Comparison of ENCODE assay signal across 13 mouse cellular contexts in the genomic region with DNA sequence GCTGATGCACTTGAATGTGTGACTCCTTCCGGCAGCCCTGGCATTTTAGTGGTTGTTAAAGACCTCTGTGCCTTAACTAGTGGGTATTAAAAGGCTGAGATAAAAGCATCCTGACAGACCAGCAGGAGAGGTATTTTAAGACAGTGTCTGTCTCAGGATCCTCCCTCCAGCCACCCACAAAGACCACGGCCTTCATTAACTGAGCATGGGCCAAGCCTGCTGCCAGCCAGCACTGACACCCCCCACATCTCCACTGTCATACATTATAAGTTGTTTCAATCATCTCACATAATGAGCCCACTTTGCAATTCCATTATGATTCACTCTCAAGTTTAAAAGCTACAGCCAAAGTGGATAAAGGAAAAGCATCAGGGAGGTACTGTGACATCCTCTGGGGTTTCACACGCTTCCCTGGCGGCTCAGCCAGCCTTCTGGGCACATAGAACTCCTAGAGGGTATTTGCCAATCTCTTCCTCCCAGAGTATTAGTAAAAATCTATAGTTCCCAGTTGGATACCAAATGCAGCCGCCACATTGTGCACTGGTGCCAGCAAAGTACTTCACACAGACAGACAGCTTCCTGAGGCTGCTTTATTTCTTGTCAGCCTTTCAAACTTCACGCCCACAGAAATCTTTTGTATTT.
A peak's percentile ranks its signal among the peaks of the same experiment; 100 is the strongest.
DNase-seq lines count a peak whose midpoint lies in the region; ATAC-seq lines count a peak whose summit lies in the region.
"Had no signal": no experiment of that assay in that cellular context is flagged by ENCODE, and none has a peak within 500 bp of the region (broad histone marks: within the 10 kb centered on the region; RNA-seq: fewer than 3 reads in every experiment).

No protein-coding gene starts in this region.

- no peak for DNase-seq in frontal cortex, postnatal 36 days (ENCODE audit: low spot score in 2 of 2)
- DNase-seq in neural tube, embryonic 10.5 days (ENCODE audit: extremely low spot score, low spot score) = no peak
- peak; percentile 34 for DNase-seq in hindbrain, embryonic 14.5 days (ENCODE audit: low spot score)
- peak; percentile 32 for DNase-seq in retina, embryonic 14.5 days (ENCODE audit: low spot score)
- no peak for DNase-seq in embryo, embryonic 10 days (ENCODE audit: low spot score)
- DNase-seq: gastrocnemius, postnatal 10 days; right cerebral cortex, postnatal 4 days; thymus, adult 2 months had no signal

- no peak overlapping the region for H3K4me2 ChIP-seq in neural tube, embryonic 13.5 days
- H3K4me2 ChIP-seq in hindbrain, embryonic 14.5 days (replicated peaks) = 0 out of 2 replicates have a peak overlapping the region, but pooled peaks have one; percentile 2

- H3K9ac ChIP-seq in neural tube, embryonic 13.5 days = no peak overlapping the region
- H3K9ac ChIP-seq in hindbrain, embryonic 14.5 days = no peak overlapping the region

- 44% methylated on average over 6 of the region's 6 CpGs for WGBS in neural tube, embryonic 13.5 days
- 36% methylated on average over 6 of the region's 6 CpGs for WGBS in hindbrain, embryonic 14.5 days

- H3K4me3 ChIP-seq in neural tube, embryonic 13.5 days = no peak overlapping the region
- H3K4me3 ChIP-seq in hindbrain, embryonic 14.5 days (replicated peaks; ENCODE audit: low read length) = no peak overlapping the region

- peaks cover 26% of the 10 kb centered on the region for H3K4me1 ChIP-seq in neural tube, embryonic 13.5 days (replicated peaks)
- peaks cover 18% of the 10 kb centered on the region; the same call in 1 of the 2 replicates for H3K4me1 ChIP-seq in hindbrain, embryonic 14.5 days (replicated peaks; ENCODE audit: control insufficient read depth, insufficient read depth, low read length)

- H3K36me3 ChIP-seq in neural tube, embryonic 13.5 days = no peaks in the 10 kb centered on the region
- no peaks in the 10 kb centered on the region for H3K36me3 ChIP-seq in hindbrain, embryonic 14.5 days (replicated peaks; ENCODE audit: control insufficient read depth, insufficient read depth)

- peak; percentile 52; the same call in 1 of the 2 replicates for ATAC-seq in frontal cortex, adult (ENCODE audit: low TSS enrichment)
- ATAC-seq in neural tube, embryonic 13.5 days (ENCODE audit: low read depth) = peak; percentile 51; the same call in 1 of the 2 replicates
- ATAC-seq in hindbrain, embryonic 14.5 days (ENCODE audit: low FRiP score) = peak; percentile 62; the same call in 1 of the 2 replicates
- no peak for ATAC-seq in erythroid progenitor cell, adult 5-6 weeks (replicated peaks; ENCODE audit: low FRiP score, poor library complexity, severe bottlenecking)
- ATAC-seq: intestine, postnatal 0 days had no signal

- no peaks in the 10 kb centered on the region for H3K9me3 ChIP-seq in neural tube, embryonic 13.5 days
- no peaks in the 10 kb centered on the region for H3K9me3 ChIP-seq in hindbrain, embryonic 14.5 days (ENCODE audit: control insufficient read depth, low read length)

- H3K27me3 ChIP-seq in neural tube, embryonic 13.5 days = no peaks in the 10 kb centered on the region
- H3K27me3 ChIP-seq in hindbrain, embryonic 14.5 days (ENCODE audit: control insufficient read depth, insufficient read depth, low read length) = no peaks in the 10 kb centered on the region

- peak overlapping the region; percentile 42; the same call in 1 of the 2 replicates for H3K27ac ChIP-seq in neural tube, embryonic 13.5 days (replicated peaks)
- H3K27ac ChIP-seq in hindbrain, embryonic 14.5 days = no peak overlapping the region
- H3K27ac ChIP-seq: kidney, postnatal 0 days had no signal

Comparison
In these comparisons a context has a peak if more than half of its experiments do, and no peak if none do; other contexts are left out.
1. DNase-seq: peak in hindbrain, embryonic 14.5 days (single experiment) and retina, embryonic 14.5 days (single experiment); none in frontal cortex, postnatal 36 days (0 of 2), neural tube, embryonic 10.5 days (single experiment) and embryo, embryonic 10 days (single experiment).